Mouse (Mus musculus) CD4-positive, CD25-positive, alpha-beta regulatory T cell, adult 2 months (primary cell): ENCODE measurements around the gene Iqgap1.

ENCODE experiments used
- DNase-seq: peaks from one replicate; pipeline ENCODE4 v3.0.0-alpha.2; 2012; ENCODE audit warnings: low read depth, low spot score

Gene Iqgap1

GRCm38 (mm10) chr7:80843910-80844640 is 18.3 kb upstream of the Iqgap1 start:
- DNase-seq: no peak

GRCm38 (mm10) chr7:80843176-80843575 is 17.4 kb upstream of the Iqgap1 start:
- DNase-seq: no peak

- DNase-seq: no peak
Observed at GRCm38 (mm10) chr7:80842132-80842531, 16.4 kb upstream of the Iqgap1 start.

- no peak for DNase-seq
Observed at GRCm38 (mm10) chr7:80840937-80841336, 15.2 kb upstream of the Iqgap1 start.

GRCm38 (mm10) chr7:80840241-80840640 is 14.5 kb upstream of the Iqgap1 start:
- peak; percentile 51 for DNase-seq

GRCm38 (mm10) chr7:80839755-80840154 is 14.0 kb upstream of the Iqgap1 start:
- no peak for DNase-seq

GRCm38 (mm10) chr7:80838247-80838646 is 12.5 kb upstream of the Iqgap1 start:
- DNase-seq: no peak

- DNase-seq: no peak
Observed at GRCm38 (mm10) chr7:80837736-80838135, 12.0 kb upstream of the Iqgap1 start.

GRCm38 (mm10) chr7:80835984-80836652 is 10.3 kb upstream of the Iqgap1 start:
- DNase-seq: no peak

- DNase-seq: no peak
Observed at GRCm38 (mm10) chr7:80833651-80834532, 8.1 kb upstream of the Iqgap1 start.

GRCm38 (mm10) chr7:80832996-80833650 is 7.3 kb upstream of the Iqgap1 start:
- peak; percentile 83 for DNase-seq

- peak; percentile 87 for DNase-seq
Observed at GRCm38 (mm10) chr7:80832191-80832590, 6.4 kb upstream of the Iqgap1 start.

GRCm38 (mm10) chr7:80830193-80830803 is 4.5 kb upstream of the Iqgap1 start:
- no peak for DNase-seq

GRCm38 (mm10) chr7:80828146-80828860 is 2.5 kb upstream of the Iqgap1 start:
- peak; percentile 81 for DNase-seq

- DNase-seq: no peak
Observed at GRCm38 (mm10) chr7:80823875-80824682, 1.7 kb downstream of the Iqgap1 start.

- no peak for DNase-seq
Observed at GRCm38 (mm10) chr7:80823267-80823666, 2.5 kb downstream of the Iqgap1 start.

GRCm38 (mm10) chr7:80820838-80821237 is 4.9 kb downstream of the Iqgap1 start:
- DNase-seq: no peak

- no peak for DNase-seq
Observed at GRCm38 (mm10) chr7:80816641-80817040, 9.1 kb downstream of the Iqgap1 start.

- no peak for DNase-seq
Observed at GRCm38 (mm10) chr7:80813397-80813796, 12.4 kb downstream of the Iqgap1 start.

- no peak for DNase-seq
Observed at GRCm38 (mm10) chr7:80806331-80806730, 19.4 kb downstream of the Iqgap1 start.
